Mouse (Mus musculus) cerebellum, postnatal 14 days (tissue): ENCODE results near the gene Ap2a2.
"Not testable (repeated sequence)": the region's sequence is repeated elsewhere in the genome, so short reads cannot be mapped to it uniquely, and the experiment has no call there.

Source experiments
- DNase-seq, 2 experiments: peaks; one replicate each; pipeline ENCODE4 v3.0.0; 2021; ENCODE audit warnings: mixed read lengths in 2 of 2

Ap2a2 gene

GRCm38 (mm10) chr7:141607717-141608116 lies 45.7 kb downstream of the Ap2a2 start:
- DNase-seq: no peak

GRCm38 (mm10) chr7:141609719-141610514 lies 47.9 kb downstream of the Ap2a2 start:
- DNase-seq: no peak

- DNase-seq: peak in 1 of 2 experiments; percentile 26
These were observed 49.9 kb downstream of the Ap2a2 start for GRCm38 (mm10) chr7:141611711-141612370.

- DNase-seq: peak; percentile 38 to 51
These were observed 50.4 kb downstream of the Ap2a2 start for GRCm38 (mm10) chr7:141612371-141612760.

GRCm38 (mm10) chr7:141612791-141613190 lies 50.8 kb downstream of the Ap2a2 start:
- peak; percentile 75 to 79 for DNase-seq

GRCm38 (mm10) chr7:141614329-141614832 lies 52.4 kb downstream of the Ap2a2 start:
- no peak for DNase-seq

- DNase-seq: no peak
These were observed 62.2 kb downstream of the Ap2a2 start for GRCm38 (mm10) chr7:141624214-141624613.

- no peak for DNase-seq
These were observed 63.3 kb downstream of the Ap2a2 start for GRCm38 (mm10) chr7:141625120-141625810.

- DNase-seq: no peak
These were observed 66.0 kb downstream of the Ap2a2 start for GRCm38 (mm10) chr7:141628018-141628417.

- DNase-seq: no peak
These were observed 67.3 kb downstream of the Ap2a2 start for GRCm38 (mm10) chr7:141629241-141629640.

- not testable (repeated sequence) for DNase-seq
These were observed 76.1 kb downstream of the Ap2a2 start for GRCm38 (mm10) chr7:141638077-141638476.

GRCm38 (mm10) chr7:141638513-141639334 lies 76.8 kb downstream of the Ap2a2 start:
- DNase-seq: not testable (repeated sequence)

- not testable (repeated sequence) for DNase-seq
These were observed 77.4 kb downstream of the Ap2a2 start for GRCm38 (mm10) chr7:141639335-141639890.

GRCm38 (mm10) chr7:141642375-141642774 lies 80.4 kb downstream of the Ap2a2 start:
- DNase-seq: no peak

GRCm38 (mm10) chr7:141643160-141643559 lies 81.2 kb downstream of the Ap2a2 start:
- DNase-seq: peak; percentile 33 to 58

- DNase-seq: no peak
These were observed 85.1 kb downstream of the Ap2a2 start for GRCm38 (mm10) chr7:141647083-141647482.

- no peak for DNase-seq
These were observed 85.8 kb downstream of the Ap2a2 start for GRCm38 (mm10) chr7:141647815-141648214.

- DNase-seq: no peak
These were observed 90.2 kb downstream of the Ap2a2 start for GRCm38 (mm10) chr7:141652191-141652590.

- no peak for DNase-seq
These were observed 98.4 kb downstream of the Ap2a2 start for GRCm38 (mm10) chr7:141660346-141660745.

- no peak for DNase-seq
These were observed 99.5 kb downstream of the Ap2a2 start for GRCm38 (mm10) chr7:141661481-141661880.

GRCm38 (mm10) chr7:141662223-141662622 lies 100.2 kb downstream of the Ap2a2 start:
- DNase-seq: no peak

GRCm38 (mm10) chr7:141666190-141666589 lies 104.2 kb downstream of the Ap2a2 start:
- peak; percentile 32 to 34 for DNase-seq
